Mouse (Mus musculus) kidney, embryonic 16.5 days (tissue): ENCODE data around the gene Eps15l1. TPM values are rescaled to one million over a fixed set of nuclear protein-coding genes. Genes with fewer than 3 reads are reported as not detected.

Source experiments
- ATAC-seq: fragments of 200-750 bp; cut with Nextera tagmentation; 2 replicates; pipeline ENCODE4 v1.8.0; 2017; ENCODE audit warnings: moderate TSS enrichment; ENCODE audit not compliant: low FRiP score, low TSS enrichment
- H3K27ac ChIP-seq: fragments of 300-500 bp; sonication (generic); 2 replicates; pipeline ENCODE4 v1.5.1; 2014; ENCODE audit warnings: low read length
- H3K27me3 ChIP-seq: fragments of 300-500 bp; sonication (generic); 2 replicates; pipeline ENCODE4 v1.6.1; 2014; ENCODE audit warnings: low read length, control low read depth, mixed read lengths; ENCODE audit not compliant: insufficient read depth
- H3K36me3 ChIP-seq: fragments of 300-500 bp; sonication (generic); 2 replicates; pipeline ENCODE4 v1.6.1; 2014; ENCODE audit warnings: low read length, control low read depth, mixed read lengths; ENCODE audit not compliant: insufficient read depth
- H3K4me1 ChIP-seq: fragments of 300-500 bp; sonication (generic); 2 replicates; pipeline ENCODE4 v1.6.1; 2014; ENCODE audit warnings: low read length, control low read depth, mixed read lengths; ENCODE audit not compliant: insufficient read depth
- H3K4me2 ChIP-seq: fragments of 300-500 bp; sonication (generic); replicated peaks from 2 replicates; pipeline ENCODE4 v1.6.1; 2014; ENCODE audit warnings: low read depth, low read length
- H3K4me3 ChIP-seq: fragments of 300-500 bp; sonication (generic); 2 replicates; pipeline ENCODE4 v1.5.1; 2014; ENCODE audit warnings: mild to moderate bottlenecking, low read length
- H3K9ac ChIP-seq: fragments of 300-500 bp; sonication (generic); replicated peaks from 2 replicates; pipeline ENCODE4 v1.6.1; 2014; ENCODE audit warnings: low read length
- H3K9me3 ChIP-seq: fragments of 300-500 bp; sonication (generic); 2 replicates; pipeline ENCODE4 v1.6.1; 2016; ENCODE audit warnings: low read length, control low read depth
- WGBS: fragments of 180-500 bp; shearing (Covaris S2); extraction: QIAGEN DNeasy Blood & Tissue Kit; methylation state at CpG from one replicate; pipeline ENCODE4 v1.1.7; 2014; 5-methylcytosine and 5-hydroxymethylcytosine counted together
- polyA plus RNA-seq: library from polyadenylated mRNA; unstranded; fragments of >200 nt; fragmentation: Nextera tagmentation; extraction: Ambion mirVana; gene quantifications from 2 replicates; pipeline ENCODE4 v1.2.1, GENCODE M21; 2015

Gene Eps15l1
- polyA plus RNA-seq, 1 experiment from 2014 or later, result 61.3 TPM

- H3K4me1 ChIP-seq, result peaks cover 4% of the 10 kb centered on the region; the same call in 1 of the 2 replicates
- H3K9ac ChIP-seq, result no peak overlapping the region
- no peak for ATAC-seq
- H3K9me3 ChIP-seq, result no peaks in the 10 kb centered on the region
- 51% methylated on average over 2 of the region's 2 CpGs for WGBS
- no peak overlapping the region for H3K27ac ChIP-seq
- no peak overlapping the region for H3K4me3 ChIP-seq
- H3K4me2 ChIP-seq, result no peak overlapping the region
- H3K36me3 ChIP-seq, result no peaks in the 10 kb centered on the region
- H3K27me3 ChIP-seq, result peaks cover 20% of the 10 kb centered on the region
These were observed 96.6 kb downstream of the Eps15l1 start for GRCm38 (mm10) chr8:72324708-72325107.

DNA sequence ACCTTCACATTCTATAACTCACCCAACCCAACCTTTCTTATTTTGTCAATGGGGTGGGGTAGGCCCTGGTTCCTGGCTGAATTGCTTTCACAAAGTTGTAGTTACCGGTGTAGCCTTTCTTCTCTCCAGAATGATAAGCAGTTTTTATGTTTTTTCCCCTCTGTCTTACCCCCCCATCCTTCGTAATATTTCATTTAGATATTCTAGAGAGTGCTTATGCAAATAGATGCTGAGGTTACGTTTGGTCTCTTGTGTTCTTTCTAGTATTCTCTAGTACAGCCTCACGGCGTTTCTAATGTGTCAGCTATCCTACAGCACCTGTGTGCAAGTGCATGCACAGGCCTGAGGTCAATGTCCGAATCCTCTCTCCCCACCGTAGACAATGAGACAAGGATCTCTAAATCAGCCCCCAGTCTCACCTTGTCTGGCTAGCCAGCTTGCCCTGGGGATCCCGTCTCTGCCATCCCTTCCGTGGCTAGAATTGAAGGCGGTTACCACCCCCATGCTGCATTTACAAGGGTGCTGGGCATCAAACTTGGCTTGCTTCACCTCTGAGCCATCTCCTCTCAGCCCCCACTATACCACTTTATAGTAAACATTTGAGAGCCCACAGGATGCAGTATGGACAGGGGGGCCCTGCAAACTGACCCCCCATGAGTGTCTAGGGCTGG, 97.1 kb downstream of the Eps15l1 start:
- WGBS, result 81% methylated on average over 10 of the region's 10 CpGs
- Histone ChIP-seq H3K9me3 (no peaks in the 10 kb centered on the region), H3K4me1 (peaks cover 4% of the 10 kb centered on the region; the same call in 1 of the 2 replicates), H3K4me2 (no peak overlapping the region), H3K4me3 (no peak overlapping the region), H3K27me3 (peaks cover 26% of the 10 kb centered on the region), H3K27ac (no peak overlapping the region), H3K9ac (no peak overlapping the region), H3K36me3 (no peaks in the 10 kb centered on the region)
- no peak for ATAC-seq

DNA sequence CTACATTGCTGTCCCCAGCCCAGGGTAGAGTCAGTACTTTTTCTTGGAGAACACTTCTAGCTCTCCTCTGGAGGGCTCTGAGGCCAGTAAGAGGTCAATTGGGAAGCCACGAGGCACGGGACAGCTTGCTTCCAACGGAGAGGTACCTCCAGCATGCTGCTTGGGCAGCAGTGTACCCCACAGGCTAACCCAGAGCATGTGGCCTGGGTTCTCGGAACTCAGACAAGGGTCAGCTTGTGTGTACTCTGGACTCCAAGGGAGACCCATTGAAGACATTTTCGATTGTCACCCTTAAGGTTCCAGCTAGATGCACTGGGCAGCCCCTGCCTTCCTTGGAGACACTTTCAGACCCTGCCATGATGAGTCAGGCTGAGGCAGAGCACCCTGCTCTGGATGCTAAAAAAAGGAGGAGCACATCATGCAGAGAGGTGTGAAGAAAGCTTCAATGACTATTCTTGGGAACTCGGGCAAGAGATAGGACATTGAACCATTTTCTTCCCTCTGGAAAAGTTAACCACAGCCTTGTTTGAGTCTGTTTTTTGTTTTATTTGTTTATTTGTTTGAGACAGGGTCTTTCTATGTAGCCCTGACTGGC, 98.0 kb downstream of the Eps15l1 start:
- 60% methylated on average over 6 of the region's 6 CpGs for WGBS
- Histone ChIP-seq H3K4me3 (no peak overlapping the region), H3K4me2 (no peak overlapping the region), H3K27ac (no peak overlapping the region), H3K36me3 (no peaks in the 10 kb centered on the region), H3K27me3 (peaks cover 28% of the 10 kb centered on the region), H3K9me3 (no peaks in the 10 kb centered on the region), H3K4me1 (peaks cover 4% of the 10 kb centered on the region; the same call in 1 of the 2 replicates), H3K9ac (no peak overlapping the region)
- ATAC-seq, result no peak

- Histone ChIP-seq H3K4me2 (peak overlapping the region; percentile 82), H3K27ac (no peak overlapping the region), H3K4me3 (peak overlapping the region; percentile 70), H3K36me3 (no peaks in the 10 kb centered on the region), H3K9me3 (no peaks in the 10 kb centered on the region), H3K4me1 (peaks cover 7% of the 10 kb centered on the region; the same call in 1 of the 2 replicates), H3K9ac (no peak overlapping the region), H3K27me3 (peaks cover 28% of the 10 kb centered on the region)
- no peak for ATAC-seq
- WGBS, result 73% methylated on average over 7 of the region's 7 CpGs
These were observed 98.8 kb downstream of the Eps15l1 start for GRCm38 (mm10) chr8:72322471-72322889.

DNA sequence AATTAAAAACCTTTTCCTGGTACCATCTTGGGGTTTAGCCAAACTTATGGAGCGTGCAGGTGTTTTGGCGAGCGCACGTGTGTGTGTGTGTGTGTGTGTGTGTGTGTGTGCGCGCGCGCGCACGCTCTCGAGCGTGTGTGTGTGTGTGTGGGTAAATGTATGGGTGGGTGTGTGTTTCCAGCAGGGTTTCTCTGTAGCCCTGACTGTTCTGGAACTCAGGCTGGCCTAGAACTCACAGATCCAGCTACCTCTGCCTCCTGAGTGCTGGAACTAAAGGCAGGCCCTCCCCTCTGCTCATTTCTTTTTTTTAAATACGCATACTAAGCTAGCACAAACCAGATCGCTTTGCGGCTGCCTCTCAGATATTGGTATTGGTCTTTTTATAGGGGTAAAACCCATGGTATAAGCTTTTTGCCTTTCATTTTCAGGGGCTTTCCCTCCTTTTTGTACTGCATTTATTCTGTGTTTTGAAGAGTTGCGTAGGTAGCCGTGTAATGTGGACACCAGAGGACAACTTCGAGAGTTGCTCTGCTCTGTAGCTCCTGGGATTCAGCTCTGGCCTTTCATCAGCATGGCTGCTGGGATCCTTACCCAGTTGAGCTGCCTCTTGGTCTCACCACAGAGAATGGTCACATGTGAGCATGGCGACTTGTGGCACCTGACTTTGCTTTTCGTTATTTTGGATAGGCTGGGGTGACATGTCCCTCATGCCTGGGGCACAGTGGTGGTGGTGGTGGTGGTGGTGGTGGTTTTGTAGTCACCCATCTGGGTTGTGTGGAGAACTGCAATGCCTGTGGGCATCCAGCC, 99.4 kb downstream of the Eps15l1 start:
- H3K9ac ChIP-seq, result no peak overlapping the region
- H3K4me1 ChIP-seq, result peaks cover 7% of the 10 kb centered on the region; the same call in 1 of the 2 replicates
- no peaks in the 10 kb centered on the region for H3K36me3 ChIP-seq
- H3K4me2 ChIP-seq, result peak overlapping the region; percentile 82
- ATAC-seq, result no peak
- H3K9me3 ChIP-seq, result no peaks in the 10 kb centered on the region
- no peak overlapping the region for H3K27ac ChIP-seq
- peaks cover 28% of the 10 kb centered on the region for H3K27me3 ChIP-seq
- peak overlapping the region; percentile 70 for H3K4me3 ChIP-seq
- 88% methylated on average over 20 of the region's 20 CpGs for WGBS

DNA sequence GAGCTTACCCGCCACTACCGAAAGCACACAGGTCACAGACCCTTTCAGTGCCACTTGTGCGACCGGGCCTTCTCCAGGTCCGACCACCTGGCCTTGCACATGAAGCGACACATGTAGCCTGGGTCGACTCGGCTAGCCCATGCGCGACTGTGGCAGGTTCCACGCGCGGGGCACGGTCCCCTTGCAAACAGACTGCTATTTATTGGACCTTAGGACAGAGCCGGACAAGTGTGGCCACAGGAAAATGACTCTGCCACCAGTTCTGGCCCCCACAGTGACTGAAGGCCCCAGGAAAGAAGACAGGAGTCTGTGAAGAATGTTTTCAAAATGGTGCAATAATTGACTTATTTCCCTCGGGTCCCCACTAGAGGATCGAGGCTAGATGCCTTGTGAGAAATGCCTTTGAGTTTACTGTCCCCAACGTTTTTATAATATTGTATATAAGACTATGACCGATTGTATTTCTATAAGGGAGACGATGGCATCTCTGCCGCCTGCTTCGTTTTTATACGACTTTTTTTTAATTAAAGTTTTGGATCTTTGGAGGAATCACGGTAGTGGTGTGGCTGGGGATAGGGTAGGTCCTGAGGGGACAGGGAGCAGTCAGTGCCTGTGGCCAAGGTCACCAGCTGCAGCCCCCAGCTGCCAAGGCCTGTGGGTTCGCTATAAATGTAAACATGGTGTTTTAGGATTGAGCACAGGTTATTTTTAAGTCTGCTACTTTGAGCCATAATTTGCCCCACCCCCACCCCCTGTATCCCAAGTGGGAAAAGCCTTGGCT, 100.3 kb downstream of the Eps15l1 start:
- Histone ChIP-seq H3K27me3 (peaks cover 28% of the 10 kb centered on the region), H3K4me2 (peak overlapping the region; percentile 82), H3K9me3 (no peaks in the 10 kb centered on the region), H3K4me1 (peaks cover 7% of the 10 kb centered on the region; the same call in 1 of the 2 replicates), H3K9ac (peak overlapping the region; percentile 72), H3K27ac (no peak overlapping the region), H3K36me3 (no peaks in the 10 kb centered on the region), H3K4me3 (peak overlapping the region; percentile 70)
- ATAC-seq, result no peak
- WGBS, result 53% methylated on average over 25 of the region's 25 CpGs

- peaks cover 7% of the 10 kb centered on the region; the same call in 1 of the 2 replicates for H3K4me1 ChIP-seq
- 6% methylated on average over 44 of the region's 55 CpGs for WGBS
- peak overlapping the region; percentile 72 for H3K9ac ChIP-seq
- H3K4me2 ChIP-seq, result peak overlapping the region; percentile 82
- peaks cover 28% of the 10 kb centered on the region for H3K27me3 ChIP-seq
- no peak for ATAC-seq
- H3K36me3 ChIP-seq, result no peaks in the 10 kb centered on the region
- no peaks in the 10 kb centered on the region for H3K9me3 ChIP-seq
- no peak overlapping the region for H3K27ac ChIP-seq
- peak overlapping the region; percentile 70 for H3K4me3 ChIP-seq
These were observed 101.1 kb downstream of the Eps15l1 start for GRCm38 (mm10) chr8:72319921-72320802.

DNA sequence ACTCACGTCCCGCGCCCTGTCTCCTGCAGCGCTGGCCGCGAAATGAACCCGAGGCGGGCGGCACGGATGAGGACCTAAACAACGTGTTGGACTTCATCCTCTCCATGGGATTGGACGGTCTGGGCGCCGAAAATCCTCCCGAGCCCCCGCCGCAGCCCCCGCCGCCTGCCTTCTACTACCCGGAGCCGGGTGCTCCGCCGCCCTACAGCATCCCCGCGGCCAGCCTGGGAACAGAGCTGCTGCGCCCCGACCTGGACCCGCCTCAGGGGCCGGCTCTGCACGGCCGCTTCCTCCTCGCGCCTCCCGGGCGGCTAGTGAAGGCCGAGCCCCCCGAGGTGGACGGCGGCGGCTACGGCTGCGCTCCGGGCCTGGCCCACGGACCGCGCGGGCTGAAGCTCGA, 101.9 kb downstream of the Eps15l1 start:
- Histone ChIP-seq H3K27me3 (peaks cover 28% of the 10 kb centered on the region), H3K4me1 (peaks cover 7% of the 10 kb centered on the region; the same call in 1 of the 2 replicates), H3K4me3 (peak overlapping the region; percentile 70), H3K27ac (peak overlapping the region; percentile 62; the same call in 1 of the 2 replicates), H3K9me3 (no peaks in the 10 kb centered on the region), H3K9ac (peak overlapping the region; percentile 72), H3K4me2 (peak overlapping the region; percentile 82), H3K36me3 (no peaks in the 10 kb centered on the region)
- WGBS, result under 1% methylated on average over 48 of the region's 48 CpGs
- ATAC-seq, result peak; percentile 29
